Mouse (Mus musculus) gastrocnemius, postnatal 10 days (tissue): ENCODE results near the gene Pex14. TPM values are rescaled to one million over a fixed set of nuclear protein-coding genes. Genes with fewer than 3 reads are reported as not detected.
A peak's percentile ranks its signal among the peaks of the same experiment; 100 is the strongest.
"Not testable (repeated sequence)": the region's sequence is repeated elsewhere in the genome, so short reads cannot be mapped to it uniquely, and the experiment has no call there.

Experiments used
- DNase-seq: peaks from one replicate; pipeline ENCODE4 v3.0.0; 2021; ENCODE audit warnings: mixed read lengths
- long read RNA-seq, 2 experiments: library from polyadenylated mRNA; stranded (forward); transcript quantifications; one replicate each; pipeline ENCODE4 v2.0.0; 2021
- total RNA-seq, 2 experiments: library from RNA; stranded (reverse); gene quantifications; 2 replicates each; pipeline ENCODE4 v1.2.3; 2021

The Pex14 gene
- total RNA-seq, result 10 to 100 TPM; 23.2 to 26.5 TPM
- long read RNA-seq, experiment 1, transcript Pex14-201 (9 exons, 2,006 nt), result major isoform, 77 of 87 reads
- long read RNA-seq, experiment 1, partial matches to known transcripts, result 2 of 87 reads
- long read RNA-seq, experiment 1, other reads (novel, unspliced or antisense), result 8 of 87 reads
- long read RNA-seq, experiment 2, transcript Pex14-201 (9 exons, 2,006 nt), result major isoform, 68 of 78 reads
- long read RNA-seq, experiment 2, partial matches to known transcripts, result 1 of 78 reads
- long read RNA-seq, experiment 2, other reads (novel, unspliced or antisense), result 9 of 78 reads

GRCm38 (mm10) chr4:149099369-149100017 is at the start of gene Pex14:
Pex14 (minus strand) TSS chr4:149099876.
- peak; percentile 81 for DNase-seq

GRCm38 (mm10) chr4:149149196-149149595 is 49.5 kb upstream of the Pex14 start:
- DNase-seq, result no peak

DNA sequence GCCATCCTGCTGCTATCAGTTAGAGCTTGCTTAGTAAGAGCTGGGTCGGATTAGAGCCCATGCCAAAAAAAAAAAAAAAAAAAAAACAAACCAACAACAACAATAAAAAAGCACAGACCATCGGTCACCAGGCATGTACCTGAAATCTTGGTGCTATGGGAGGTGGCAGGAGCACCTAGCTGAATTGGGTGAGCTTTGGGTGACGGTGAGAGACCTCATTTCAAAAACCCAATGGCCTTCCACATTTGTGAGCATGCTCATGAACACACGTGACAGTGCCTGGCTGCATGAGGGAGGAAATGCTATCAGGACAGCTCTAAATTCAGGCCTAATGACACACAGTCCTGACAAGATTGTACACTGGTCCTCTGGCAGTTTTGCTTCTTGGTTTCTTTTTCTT is 48.4 kb upstream of the Pex14 start:
- DNase-seq, result no peak

DNA sequence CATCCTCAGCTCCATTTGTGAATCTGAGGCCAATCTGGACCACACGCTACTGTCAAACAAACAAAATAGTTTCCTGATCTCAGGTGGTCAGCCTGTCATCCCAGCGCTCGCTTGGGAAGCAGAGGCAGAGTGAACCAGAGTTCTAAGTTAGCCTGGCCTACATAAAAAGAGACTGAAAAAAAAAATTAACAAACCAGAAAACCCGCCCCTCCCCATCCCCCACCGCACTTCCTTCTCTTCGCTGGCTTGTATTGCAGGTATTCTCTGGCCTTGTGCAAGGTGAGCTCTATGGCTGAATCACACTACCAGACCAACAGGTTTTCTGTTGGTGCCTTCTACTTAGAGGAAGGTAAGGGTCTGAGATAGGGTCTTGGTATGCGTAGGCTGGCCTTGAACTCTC is 47.9 kb upstream of the Pex14 start:
- DNase-seq, result no peak

DNA sequence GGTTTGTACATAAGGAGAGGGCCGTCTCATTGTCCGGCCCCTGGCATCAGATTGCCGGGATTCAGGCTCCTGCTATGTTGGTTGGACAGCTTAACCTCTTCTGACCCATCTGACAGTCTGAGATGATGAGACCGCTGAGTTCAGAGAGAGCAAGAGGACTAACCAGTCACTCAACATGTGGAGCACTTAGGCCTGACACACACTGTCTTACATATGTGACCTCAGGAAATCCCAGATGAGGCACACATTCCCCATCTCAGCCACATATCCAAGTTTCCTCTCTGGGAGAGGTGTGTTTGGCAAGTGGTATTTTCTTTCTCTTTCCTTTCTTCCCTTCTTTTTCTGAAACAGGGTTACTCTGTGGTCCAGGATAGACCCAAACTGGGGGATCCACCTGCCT is 45.5 kb upstream of the Pex14 start:
- no peak for DNase-seq

DNA sequence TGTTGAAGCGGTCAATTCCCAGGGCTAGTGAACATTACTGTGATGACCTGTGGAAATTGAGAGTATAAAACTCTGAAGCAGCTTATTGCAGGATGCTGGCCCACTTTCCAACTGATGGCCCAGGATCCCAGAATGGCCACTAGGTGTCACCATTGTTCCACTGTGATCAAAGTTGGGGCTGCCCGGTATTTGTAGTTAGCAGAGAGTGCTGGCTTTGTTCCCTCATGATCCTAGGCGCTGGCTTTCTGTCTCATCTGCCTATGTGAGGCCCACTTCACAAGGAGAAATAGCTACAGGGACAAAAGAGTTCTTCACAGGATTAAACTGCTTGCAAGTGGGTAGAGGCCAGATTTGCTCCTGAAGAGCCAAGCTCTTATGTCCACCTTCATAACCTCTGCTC is 44.8 kb upstream of the Pex14 start:
- DNase-seq, result peak; percentile 77

DNA sequence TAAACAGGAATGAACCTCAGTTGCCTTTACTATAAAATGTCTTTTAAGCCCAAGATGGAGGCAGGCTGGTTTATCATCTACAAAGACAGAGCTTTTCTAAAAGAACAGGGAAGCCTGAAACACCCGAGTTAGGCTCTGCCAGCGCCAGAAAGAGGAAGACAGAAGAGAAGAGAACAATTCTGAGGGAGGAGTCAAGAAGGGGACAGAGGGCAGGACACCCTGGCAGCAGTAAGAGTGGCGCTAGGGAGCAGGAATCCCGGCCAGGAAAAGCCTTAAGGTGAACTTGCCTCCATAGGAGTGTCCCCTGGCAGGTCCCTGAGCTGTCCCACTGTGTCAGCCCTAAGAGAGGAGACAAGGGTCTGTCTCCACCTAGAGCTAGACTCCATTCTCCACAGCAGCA is 43.9 kb upstream of the Pex14 start:
- DNase-seq, result no peak

DNA sequence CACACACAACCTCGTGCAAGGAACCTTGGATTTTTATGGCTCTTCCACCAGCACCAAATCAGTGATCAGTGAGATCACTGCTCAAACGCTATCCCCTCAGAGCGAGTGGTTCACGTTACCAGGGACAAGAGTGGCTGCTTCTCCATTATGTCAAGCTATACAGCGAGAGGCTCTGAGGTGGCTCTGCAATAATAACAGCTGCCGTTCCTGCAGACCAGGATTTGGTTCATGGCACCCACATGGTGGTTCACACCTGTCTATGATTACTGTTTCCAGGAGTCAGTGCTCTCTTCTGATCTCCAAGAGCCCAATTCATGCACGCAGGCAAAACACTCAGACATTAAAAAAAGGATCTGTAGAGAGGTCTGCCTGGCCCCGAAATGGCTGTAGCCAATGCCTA is 38.8 kb upstream of the Pex14 start:
- no peak for DNase-seq

GRCm38 (mm10) chr4:149136982-149137770 is 37.5 kb upstream of the Pex14 start, which contains the start of gene Cenps:
Cenps (minus strand) TSS chr4:149137629.
- DNase-seq, result peak; percentile 95

- DNase-seq, result peak; percentile 28
Measured at GRCm38 (mm10) chr4:149136116-149136850, 36.6 kb upstream of the Pex14 start.

DNA sequence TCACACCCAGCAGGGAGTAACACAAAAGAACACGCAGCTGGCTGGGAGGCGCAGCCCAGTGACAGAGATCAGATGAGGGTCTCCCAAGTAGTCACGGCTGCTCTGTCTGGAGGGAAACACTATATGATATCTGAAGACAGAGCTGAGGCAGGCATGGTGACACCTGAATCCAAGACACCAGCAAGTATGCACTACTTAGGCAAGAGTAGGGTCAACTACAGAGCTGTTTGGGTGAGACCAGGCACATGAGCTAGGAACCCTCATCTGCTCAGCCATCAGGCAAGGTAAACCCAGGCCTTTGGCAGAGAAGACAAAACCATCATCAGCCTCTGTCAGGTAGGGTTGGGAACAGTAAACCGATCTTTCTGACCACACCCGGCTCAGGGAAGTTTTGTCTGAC is 33.7 kb upstream of the Pex14 start:
- DNase-seq, result no peak

- no peak for DNase-seq
Measured at GRCm38 (mm10) chr4:149131789-149132565, 32.3 kb upstream of the Pex14 start.

- DNase-seq, result no peak
Measured at GRCm38 (mm10) chr4:149131021-149131752, 31.5 kb upstream of the Pex14 start.

GRCm38 (mm10) chr4:149128467-149128866 is 28.8 kb upstream of the Pex14 start:
- no peak for DNase-seq

GRCm38 (mm10) chr4:149126663-149127062 is 27.0 kb upstream of the Pex14 start, which contains the start of gene Cort:
Cort (minus strand) TSS chr4:149126763.
- no peak for DNase-seq

GRCm38 (mm10) chr4:149126115-149126509 is 26.4 kb upstream of the Pex14 start:
- DNase-seq, result no peak

DNA sequence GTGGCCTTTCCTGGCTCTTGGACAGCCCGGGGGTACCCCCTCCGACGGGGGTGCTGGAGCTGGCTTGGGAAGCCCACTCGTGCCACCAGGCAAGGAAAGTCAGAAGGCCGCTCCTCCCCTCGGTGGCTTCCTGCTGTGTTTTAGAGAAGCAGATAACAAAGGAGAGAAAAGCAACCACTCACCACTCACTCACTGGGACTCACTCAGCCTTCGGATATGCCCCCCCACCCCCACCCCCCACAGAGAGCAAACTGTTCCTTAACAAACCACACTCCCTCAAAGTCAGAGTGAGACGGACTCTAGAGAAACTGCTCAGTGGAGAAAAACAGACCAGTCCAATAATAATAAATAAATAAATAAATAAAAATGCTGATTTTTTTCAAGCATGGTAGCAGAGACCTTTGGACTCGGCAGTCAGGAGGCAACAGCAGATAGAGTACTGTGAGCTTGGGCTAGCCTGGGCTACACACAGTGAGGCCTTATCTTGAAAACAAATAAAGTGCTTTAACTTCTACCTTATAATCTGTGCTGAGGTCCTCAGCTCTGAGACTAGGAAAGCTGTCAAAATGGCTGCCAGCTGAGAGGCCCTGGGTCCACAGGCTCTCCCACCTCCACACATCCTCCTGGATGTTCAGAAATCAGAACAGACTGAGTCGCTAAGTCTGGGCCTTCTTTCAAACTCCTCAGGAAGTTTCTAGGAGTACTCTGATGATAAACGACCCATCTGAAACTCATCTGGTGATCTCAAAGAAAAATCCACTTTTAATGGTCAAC is 25.9 kb upstream of the Pex14 start:
- no peak for DNase-seq

- DNase-seq, result no peak
Measured at GRCm38 (mm10) chr4:149123432-149123831, 23.8 kb upstream of the Pex14 start.

DNA sequence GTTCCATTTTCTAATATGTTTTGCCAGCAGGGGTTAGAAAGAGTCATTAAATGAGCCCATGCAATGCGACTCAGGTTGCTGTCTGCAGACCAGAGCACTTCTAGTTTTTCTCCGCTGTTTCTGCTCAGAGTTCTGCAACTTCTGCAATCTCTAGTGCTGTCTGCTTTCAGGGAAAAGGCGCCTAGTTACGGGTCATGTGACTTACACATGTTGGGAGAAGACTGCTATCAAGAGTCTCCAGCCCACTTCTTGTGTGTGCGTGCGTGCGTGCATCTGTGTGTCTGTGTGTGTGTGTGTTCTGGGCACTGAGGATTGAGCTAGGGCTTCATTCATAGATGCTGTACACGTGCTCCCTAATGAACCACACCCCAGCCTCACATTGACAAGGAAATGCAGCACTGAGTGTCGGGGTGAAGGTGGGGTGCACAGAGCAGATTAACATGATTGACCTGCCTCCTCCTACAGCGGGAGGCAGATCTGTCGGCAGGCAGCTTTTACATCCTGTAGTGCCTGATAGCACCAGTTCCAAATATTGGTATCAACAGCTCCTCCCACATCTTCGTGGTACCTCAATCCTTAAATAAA is 20.4 kb upstream of the Pex14 start:
- DNase-seq, result not testable (repeated sequence)
